Mouse (Mus musculus): Measurements from ENCODE around the gene Ina. TPM values are rescaled to one million over a fixed set of nuclear protein-coding genes. Genes with fewer than 3 reads are reported as not detected.
A peak's percentile ranks its signal among the peaks of the same experiment; 100 is the strongest.

Ina gene
- polyA plus RNA-seq, 1 experiment: 0.30 TPM

DNA sequence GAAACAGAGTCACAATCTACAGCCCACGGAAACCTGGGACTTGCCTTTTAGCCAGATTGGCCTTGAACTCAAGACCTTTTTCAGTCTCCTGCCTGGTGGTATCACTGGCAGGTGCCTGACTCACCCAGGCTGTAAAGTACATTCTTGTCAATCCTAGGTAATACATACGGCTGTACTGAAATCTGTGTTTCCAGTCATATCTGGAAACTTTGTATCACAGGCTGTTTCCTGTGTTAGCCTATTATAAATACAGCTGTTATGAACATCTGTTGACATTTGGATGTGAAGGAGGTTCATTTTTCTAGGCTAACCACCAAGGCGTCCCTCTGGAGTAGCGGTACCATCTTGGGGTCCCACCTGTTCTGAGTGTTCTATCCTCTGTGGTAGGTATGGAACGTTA, 4.6 kb upstream of the Ina start:
- WGBS: 88% methylated on average over 5 of the region's 5 CpGs
- Histone ChIP-seq H3K27me3 (ENCODE audit: control insufficient read depth, insufficient read depth, low read length) (peaks cover 4% of the 10 kb centered on the region; the same call in 1 of the 2 replicates), H3K27ac (ENCODE audit: control insufficient read depth, insufficient read depth, low read length) (no peak overlapping the region), H3K4me1 (replicated peaks; ENCODE audit: control insufficient read depth, insufficient read depth, low read length) (peaks cover 9% of the 10 kb centered on the region), H3K4me3 (ENCODE audit: control insufficient read depth, insufficient read depth, low read length) (no peak overlapping the region), H3K36me3 (ENCODE audit: control insufficient read depth, insufficient read depth, low read length) (no peaks in the 10 kb centered on the region)
- TF ChIP-seq POLR2A (IDR thresholded peaks at IDR 0.05; ENCODE audit: control insufficient read depth, extremely low read depth, insufficient read depth, low read length, poor library complexity): no peak
- TF ChIP-seq CTCF (IDR thresholded peaks at IDR 0.05; ENCODE audit: borderline replicate concordance, control insufficient read depth, extremely low read depth, insufficient read depth, low read length, poor library complexity): no peak
- no peak for DNase-seq

DNA sequence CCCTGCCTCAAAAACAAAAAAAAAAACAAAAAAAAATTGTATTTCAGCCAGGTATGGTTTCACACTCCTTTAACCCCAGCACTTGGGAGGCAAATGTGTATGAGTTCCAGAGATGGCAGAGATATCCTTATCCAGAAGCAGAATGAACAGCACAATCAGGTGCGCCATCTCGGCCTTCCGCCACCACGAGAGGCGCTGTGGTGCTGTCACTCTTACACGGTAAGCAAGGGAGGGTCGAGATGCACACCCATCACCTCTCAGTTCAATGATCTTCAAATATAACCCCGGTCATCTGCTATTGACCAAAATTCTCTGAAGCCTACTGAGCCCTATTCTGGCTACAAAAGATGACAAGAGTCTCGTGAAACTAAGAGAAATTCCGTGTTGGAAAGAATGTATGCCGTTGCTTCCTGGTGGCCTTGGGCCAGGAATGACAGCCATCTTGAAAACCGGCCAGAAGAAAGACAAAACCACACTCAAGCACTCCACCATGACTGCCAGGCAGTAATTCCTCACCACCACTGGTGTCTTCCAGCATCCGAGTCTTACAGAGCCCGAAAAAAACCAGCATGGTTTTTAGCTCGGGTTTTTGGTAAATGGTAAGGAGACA, 1.9 kb upstream of the Ina start:
- H3K27me3 ChIP-seq (ENCODE audit: control insufficient read depth, insufficient read depth, low read length): peaks cover 4% of the 10 kb centered on the region; the same call in 1 of the 2 replicates
- DNase-seq: no peak

GRCm38 (mm10) chr19:47013340-47014158, 949 bp upstream of the Ina start:
- Histone ChIP-seq H3K36me3 (ENCODE audit: control insufficient read depth, insufficient read depth, low read length) (no peaks in the 10 kb centered on the region), H3K4me1 (replicated peaks; ENCODE audit: control insufficient read depth, insufficient read depth, low read length) (peaks cover 19% of the 10 kb centered on the region), H3K27me3 (ENCODE audit: control insufficient read depth, insufficient read depth, low read length) (peaks cover 4% of the 10 kb centered on the region; the same call in 1 of the 2 replicates), H3K4me3 (ENCODE audit: control insufficient read depth, insufficient read depth, low read length) (no peak overlapping the region), H3K27ac (ENCODE audit: control insufficient read depth, insufficient read depth, low read length) (no peak overlapping the region)
- DNase-seq: no peak
- TF ChIP-seq POLR2A (IDR thresholded peaks at IDR 0.05; ENCODE audit: control insufficient read depth, extremely low read depth, insufficient read depth, low read length, poor library complexity): no peak
- TF ChIP-seq CTCF (IDR thresholded peaks at IDR 0.05; ENCODE audit: borderline replicate concordance, control insufficient read depth, extremely low read depth, insufficient read depth, low read length, poor library complexity): no peak
- 29% methylated on average over 20 of the region's 20 CpGs for WGBS

More for the DNA sequence above, 1.9 kb upstream of the Ina start:
- no peaks in the 10 kb centered on the region for H3K36me3 ChIP-seq (ENCODE audit: control insufficient read depth, insufficient read depth, low read length)
- WGBS: 93% methylated on average over 15 of the region's 15 CpGs
- peaks cover 19% of the 10 kb centered on the region for H3K4me1 ChIP-seq (replicated peaks; ENCODE audit: control insufficient read depth, insufficient read depth, low read length)
- no peak for TF ChIP-seq POLR2A (IDR thresholded peaks at IDR 0.05; ENCODE audit: control insufficient read depth, extremely low read depth, insufficient read depth, low read length, poor library complexity)
- TF ChIP-seq CTCF (IDR thresholded peaks at IDR 0.05; ENCODE audit: borderline replicate concordance, control insufficient read depth, extremely low read depth, insufficient read depth, low read length, poor library complexity): no peak
- no peak overlapping the region for H3K27ac ChIP-seq (ENCODE audit: control insufficient read depth, insufficient read depth, low read length)
- H3K4me3 ChIP-seq (ENCODE audit: control insufficient read depth, insufficient read depth, low read length): no peak overlapping the region

GRCm38 (mm10) chr19:47014159-47014446, 395 bp upstream of the Ina start:
- no peaks in the 10 kb centered on the region for H3K36me3 ChIP-seq (ENCODE audit: control insufficient read depth, insufficient read depth, low read length)
- TF ChIP-seq POLR2A (IDR thresholded peaks at IDR 0.05; ENCODE audit: control insufficient read depth, extremely low read depth, insufficient read depth, low read length, poor library complexity) (no peak), CTCF (IDR thresholded peaks at IDR 0.05; ENCODE audit: borderline replicate concordance, control insufficient read depth, extremely low read depth, insufficient read depth, low read length, poor library complexity) (no peak)
- 11% methylated on average over 11 of the region's 11 CpGs for WGBS
- no peak overlapping the region for H3K27ac ChIP-seq (ENCODE audit: control insufficient read depth, insufficient read depth, low read length)
- no peak for DNase-seq
- peaks cover 4% of the 10 kb centered on the region; the same call in 1 of the 2 replicates for H3K27me3 ChIP-seq (ENCODE audit: control insufficient read depth, insufficient read depth, low read length)
- H3K4me1 ChIP-seq (replicated peaks; ENCODE audit: control insufficient read depth, insufficient read depth, low read length): peaks cover 19% of the 10 kb centered on the region
- no peak overlapping the region for H3K4me3 ChIP-seq (ENCODE audit: control insufficient read depth, insufficient read depth, low read length)

- DNase-seq: no peak
- H3K27me3 ChIP-seq (ENCODE audit: control insufficient read depth, insufficient read depth, low read length): peaks cover 4% of the 10 kb centered on the region; the same call in 1 of the 2 replicates
- H3K36me3 ChIP-seq (ENCODE audit: control insufficient read depth, insufficient read depth, low read length): no peaks in the 10 kb centered on the region
- peak overlapping the region; percentile 13; the same call in 1 of the 2 replicates for H3K4me3 ChIP-seq (ENCODE audit: control insufficient read depth, insufficient read depth, low read length)
- H3K4me1 ChIP-seq (replicated peaks; ENCODE audit: control insufficient read depth, insufficient read depth, low read length): peaks cover 19% of the 10 kb centered on the region
- TF ChIP-seq CTCF (IDR thresholded peaks at IDR 0.05; ENCODE audit: borderline replicate concordance, control insufficient read depth, extremely low read depth, insufficient read depth, low read length, poor library complexity) (no peak), POLR2A (IDR thresholded peaks at IDR 0.05; ENCODE audit: control insufficient read depth, extremely low read depth, insufficient read depth, low read length, poor library complexity) (no peak)
- WGBS: 7% methylated on average over 37 of the region's 37 CpGs
- H3K27ac ChIP-seq (ENCODE audit: control insufficient read depth, insufficient read depth, low read length): no peak overlapping the region
These were observed 898 bp downstream of the Ina start for GRCm38 (mm10) chr19:47015396-47015795.

GRCm38 (mm10) chr19:47015965-47016364, 1.5 kb downstream of the Ina start:
- 16% methylated on average over 9 of the region's 9 CpGs for WGBS
- H3K27me3 ChIP-seq (ENCODE audit: control insufficient read depth, insufficient read depth, low read length): peaks cover 4% of the 10 kb centered on the region; the same call in 1 of the 2 replicates
- no peak overlapping the region for H3K4me3 ChIP-seq (ENCODE audit: control insufficient read depth, insufficient read depth, low read length)
- no peak overlapping the region for H3K27ac ChIP-seq (ENCODE audit: control insufficient read depth, insufficient read depth, low read length)
- no peaks in the 10 kb centered on the region for H3K36me3 ChIP-seq (ENCODE audit: control insufficient read depth, insufficient read depth, low read length)
- TF ChIP-seq POLR2A (IDR thresholded peaks at IDR 0.05; ENCODE audit: control insufficient read depth, extremely low read depth, insufficient read depth, low read length, poor library complexity) (no peak), CTCF (IDR thresholded peaks at IDR 0.05; ENCODE audit: borderline replicate concordance, control insufficient read depth, extremely low read depth, insufficient read depth, low read length, poor library complexity) (no peak)
- H3K4me1 ChIP-seq (replicated peaks; ENCODE audit: control insufficient read depth, insufficient read depth, low read length): peaks cover 19% of the 10 kb centered on the region
- no peak for DNase-seq
